Mouse (Mus musculus) midbrain, embryonic 13.5 days (tissue): ENCODE data around the gene Prtn3. TPM values are rescaled to one million over a fixed set of nuclear protein-coding genes. Genes with fewer than 3 reads are reported as not detected.
"Not testable (repeated sequence)": the region's sequence is repeated elsewhere in the genome, so short reads cannot be mapped to it uniquely, and the experiment has no call there.

Source experiments
- ATAC-seq: fragments of 200-750 bp; cut with Nextera tagmentation; 2 replicates; pipeline ENCODE4 v1.8.0; 2017; ENCODE audit warnings: mild to moderate bottlenecking, moderate TSS enrichment, moderate library complexity
- H3K27ac ChIP-seq: fragments of 300-500 bp; sonication (generic); 2 replicates; pipeline ENCODE4 v1.5.1; 2015; ENCODE audit warnings: inconsistent platforms, mild to moderate bottlenecking, moderate library complexity
- H3K27me3 ChIP-seq: fragments of 300-500 bp; sonication (generic); 2 replicates; pipeline ENCODE4 v1.6.1; 2015; ENCODE audit warnings: mild to moderate bottlenecking, inconsistent platforms
- H3K36me3 ChIP-seq: fragments of 300-500 bp; sonication (generic); 2 replicates; pipeline ENCODE4 v1.6.1; 2015; ENCODE audit warnings: mild to moderate bottlenecking, inconsistent platforms
- H3K4me1 ChIP-seq: fragments of 300-500 bp; sonication (generic); replicated peaks from 2 replicates; pipeline ENCODE4 v1.6.1; 2015; ENCODE audit warnings: inconsistent platforms
- H3K4me2 ChIP-seq: fragments of 300-500 bp; sonication (generic); replicated peaks from 2 replicates; pipeline ENCODE4 v1.6.1; 2015; ENCODE audit warnings: moderate library complexity, mild to moderate bottlenecking, inconsistent platforms
- H3K4me3 ChIP-seq: fragments of 300-500 bp; sonication (generic); replicated peaks from 2 replicates; pipeline ENCODE4 v1.5.1; 2015; ENCODE audit warnings: mild to moderate bottlenecking, inconsistent platforms
- H3K9ac ChIP-seq: fragments of 300-500 bp; sonication (generic); replicated peaks from 2 replicates; pipeline ENCODE4 v1.6.1; 2015; ENCODE audit warnings: mild to moderate bottlenecking, inconsistent platforms
- H3K9me3 ChIP-seq: fragments of 300-500 bp; sonication (generic); 2 replicates; pipeline ENCODE4 v1.6.1; 2016; ENCODE audit warnings: mild to moderate bottlenecking, inconsistent platforms
- WGBS: fragments of 180-500 bp; shearing (Covaris S2); methylation state at CpG from one replicate; pipeline ENCODE4 v1.1.7; 2015; 5-methylcytosine and 5-hydroxymethylcytosine counted together
- polyA plus RNA-seq: library from polyadenylated mRNA; unstranded; fragments of >200 nt; fragmentation: Nextera tagmentation; extraction: Ambion mirVana; gene quantifications from 2 replicates; pipeline ENCODE4 v1.2.1, GENCODE M21; 2015

Gene Prtn3
- polyA plus RNA-seq, 1 experiment from 2014 or later = 14.9 TPM

- peak; percentile 32; the same call in 1 of the 2 replicates for ATAC-seq
These were observed 9.2 kb downstream of the Prtn3 start for GRCm38 (mm10) chr10:79883297-79884084.

GRCm38 (mm10) chr10:79884446-79884845 lies 10.2 kb downstream of the Prtn3 start:
- H3K9ac ChIP-seq = no peak overlapping the region
- no peak overlapping the region for H3K4me3 ChIP-seq
- H3K4me1 ChIP-seq = peaks cover 12% of the 10 kb centered on the region
- H3K27me3 ChIP-seq = peaks cover 39% of the 10 kb centered on the region
- H3K36me3 ChIP-seq = no peaks in the 10 kb centered on the region
- no peaks in the 10 kb centered on the region for H3K9me3 ChIP-seq
- ATAC-seq = no peak
- H3K4me2 ChIP-seq = no peak overlapping the region
- 68% methylated on average over 4 of the region's 4 CpGs for WGBS
- H3K27ac ChIP-seq = no peak overlapping the region

More at GRCm38 (mm10) chr10:79883297-79884084, 9.2 kb downstream of the Prtn3 start:
- H3K9me3 ChIP-seq = no peaks in the 10 kb centered on the region
- H3K27ac ChIP-seq = no peak overlapping the region
- no peak overlapping the region for H3K9ac ChIP-seq
- H3K27me3 ChIP-seq = peaks cover 40% of the 10 kb centered on the region
- H3K36me3 ChIP-seq = no peaks in the 10 kb centered on the region
- no peak overlapping the region for H3K4me2 ChIP-seq
- H3K4me1 ChIP-seq = peaks cover 12% of the 10 kb centered on the region
- H3K4me3 ChIP-seq = no peak overlapping the region
- 16% methylated on average over 22 of the region's 22 CpGs for WGBS

- H3K9ac ChIP-seq, H3K4me2 ChIP-seq, H3K9me3 ChIP-seq, H3K27ac ChIP-seq, H3K36me3 ChIP-seq, ATAC-seq, H3K4me3 ChIP-seq: not testable (repeated sequence)
- Histone ChIP-seq H3K4me1 (peaks cover 12% of the 10 kb centered on the region), H3K27me3 (peaks cover 34% of the 10 kb centered on the region)
- WGBS = 84% methylated on average over 3 of the region's 3 CpGs
These were observed 10.7 kb downstream of the Prtn3 start for GRCm38 (mm10) chr10:79884938-79885337.

- no peaks in the 10 kb centered on the region for H3K9me3 ChIP-seq
- no peak for ATAC-seq
- peaks cover 9% of the 10 kb centered on the region for H3K4me1 ChIP-seq
- no peak within 1 kb of the TSS for H3K4me2 ChIP-seq
- H3K9ac ChIP-seq = no peak within 1 kb of the TSS
- no peak within 1 kb of the TSS for H3K4me3 ChIP-seq
- peaks cover 33% of the 10 kb centered on the region for H3K27me3 ChIP-seq
- H3K27ac ChIP-seq = no peak within 1 kb of the TSS
- WGBS = 87% methylated on average over 6 of the region's 6 CpGs
- no peaks in the 10 kb centered on the region for H3K36me3 ChIP-seq
These were observed 11.8 kb downstream of the Prtn3 start, which contains the start of gene Elane for GRCm38 (mm10) chr10:79886054-79886453. Gene Elane, plus strand, starts transcription at chr10:79886247.

GRCm38 (mm10) chr10:79886611-79887010 lies 12.3 kb downstream of the Prtn3 start:
- Histone ChIP-seq H3K27me3 (peaks cover 30% of the 10 kb centered on the region), H3K4me2 (no peak overlapping the region), H3K36me3 (no peaks in the 10 kb centered on the region), H3K27ac (no peak overlapping the region), H3K9me3 (no peaks in the 10 kb centered on the region), H3K4me1 (peaks cover 9% of the 10 kb centered on the region), H3K4me3 (no peak overlapping the region), H3K9ac (no peak overlapping the region)
- WGBS = 85% methylated on average over 8 of the region's 8 CpGs
- ATAC-seq = no peak

- ATAC-seq = no peak
- Histone ChIP-seq H3K27me3 (peaks cover 10% of the 10 kb centered on the region; the same call in 1 of the 2 replicates), H3K9ac (no peak overlapping the region), H3K9me3 (no peaks in the 10 kb centered on the region), H3K4me1 (no peaks in the 10 kb centered on the region), H3K4me3 (no peak overlapping the region), H3K4me2 (no peak overlapping the region), H3K27ac (no peak overlapping the region), H3K36me3 (peaks cover 3% of the 10 kb centered on the region)
- WGBS = 98% methylated on average over 2 of the region's 2 CpGs
These were observed 15.1 kb downstream of the Prtn3 start for GRCm38 (mm10) chr10:79889386-79889785.

GRCm38 (mm10) chr10:79890670-79891069 lies 16.4 kb downstream of the Prtn3 start, which contains the start of gene Cfd:
Gene Cfd, plus strand, starts transcription at chr10:79890853.
- Histone ChIP-seq H3K4me1 (no peaks in the 10 kb centered on the region), H3K4me2 (no peak within 1 kb of the TSS), H3K36me3 (peaks cover 13% of the 10 kb centered on the region), H3K27me3 (peaks cover 10% of the 10 kb centered on the region; the same call in 1 of the 2 replicates), H3K4me3 (no peak within 1 kb of the TSS), H3K9me3 (no peaks in the 10 kb centered on the region), H3K27ac (no peak within 1 kb of the TSS), H3K9ac (no peak within 1 kb of the TSS)
- no peak for ATAC-seq
- 48% methylated on average over 5 of the region's 5 CpGs for WGBS

- not testable (repeated sequence) for H3K9ac ChIP-seq, H3K27ac ChIP-seq, H3K4me2 ChIP-seq, H3K4me3 ChIP-seq, H3K4me1 ChIP-seq, H3K9me3 ChIP-seq
- 46% methylated on average over 22 of the region's 22 CpGs for WGBS
- Histone ChIP-seq H3K36me3 (peaks cover 32% of the 10 kb centered on the region), H3K27me3 (peaks cover 10% of the 10 kb centered on the region; the same call in 1 of the 2 replicates)
- ATAC-seq = peak; percentile 68
These were observed 18.3 kb downstream of the Prtn3 start for GRCm38 (mm10) chr10:79892451-79893118.

GRCm38 (mm10) chr10:79896306-79896705 lies 22.0 kb downstream of the Prtn3 start:
- H3K27me3 ChIP-seq = peaks cover 8% of the 10 kb centered on the region; the same call in 1 of the 2 replicates
- H3K4me3 ChIP-seq = no peak overlapping the region
- no peaks in the 10 kb centered on the region for H3K9me3 ChIP-seq
- H3K4me1 ChIP-seq = peaks cover 10% of the 10 kb centered on the region
- no peak overlapping the region for H3K9ac ChIP-seq
- 95% methylated on average over 16 of the region's 16 CpGs for WGBS
- no peak overlapping the region for H3K4me2 ChIP-seq
- H3K27ac ChIP-seq = no peak overlapping the region
- peaks cover 49% of the 10 kb centered on the region for H3K36me3 ChIP-seq
- no peak for ATAC-seq

- Histone ChIP-seq H3K9me3 (no peaks in the 10 kb centered on the region), H3K27me3 (peaks cover 7% of the 10 kb centered on the region; the same call in 1 of the 2 replicates), H3K4me1 (peaks cover 15% of the 10 kb centered on the region), H3K4me3 (no peak overlapping the region), H3K9ac (no peak overlapping the region), H3K36me3 (peaks cover 49% of the 10 kb centered on the region), H3K4me2 (no peak overlapping the region), H3K27ac (no peak overlapping the region)
- no peak for ATAC-seq
- 91% methylated on average over 13 of the region's 13 CpGs for WGBS
These were observed 22.5 kb downstream of the Prtn3 start for GRCm38 (mm10) chr10:79896814-79897213.

- no peak for ATAC-seq
- peaks cover 54% of the 10 kb centered on the region for H3K36me3 ChIP-seq
- no peaks in the 10 kb centered on the region for H3K9me3 ChIP-seq
- H3K27me3 ChIP-seq = peaks cover 8% of the 10 kb centered on the region; the same call in 1 of the 2 replicates
- no peak overlapping the region for H3K27ac ChIP-seq
- H3K9ac ChIP-seq = no peak overlapping the region
- H3K4me2 ChIP-seq = no peak overlapping the region
- no peak overlapping the region for H3K4me3 ChIP-seq
- 53% methylated on average over 20 of the region's 20 CpGs for WGBS
- peaks cover 16% of the 10 kb centered on the region for H3K4me1 ChIP-seq
These were observed 23.3 kb downstream of the Prtn3 start for GRCm38 (mm10) chr10:79897316-79898245.
